Mouse (Mus musculus): ENCODE measurements around the gene Dcakd. TPM values are rescaled to one million over a fixed set of nuclear protein-coding genes. Genes with fewer than 3 reads are reported as not detected.

The Dcakd gene
- polyA plus RNA-seq, 1 experiment from 2014 or later: 95.9 TPM

- no peak for ATAC-seq (ENCODE audit: extremely low read depth, insufficient number of reproducible peaks, low FRiP score, low TSS enrichment)
- Histone ChIP-seq H3K9me3 (no peaks in the 10 kb centered on the region), H3K4me2 (no peak overlapping the region), H3K36me3 (peaks cover 97% of the 10 kb centered on the region), H3K27ac (replicated peaks) (peak overlapping the region; percentile 70), H3K4me1 (peaks cover 16% of the 10 kb centered on the region), H3K27me3 (replicated peaks) (no peaks in the 10 kb centered on the region), H3K4me3 (no peak overlapping the region), H3K9ac (no peak overlapping the region)
- WGBS: 86% methylated on average over 6 of the region's 6 CpGs
These were observed 38.9 kb upstream of the Dcakd start for GRCm38 (mm10) chr11:103067051-103067361.

- WGBS: 90% methylated on average over 14 of the region's 14 CpGs
- no peak for ATAC-seq (ENCODE audit: extremely low read depth, insufficient number of reproducible peaks, low FRiP score, low TSS enrichment)
- peaks cover 20% of the 10 kb centered on the region for H3K4me1 ChIP-seq
- no peaks in the 10 kb centered on the region for H3K27me3 ChIP-seq (replicated peaks)
- no peak overlapping the region for H3K4me3 ChIP-seq
- no peak overlapping the region for H3K9ac ChIP-seq
- H3K27ac ChIP-seq (replicated peaks): no peak overlapping the region
- peaks cover 97% of the 10 kb centered on the region for H3K36me3 ChIP-seq
- no peaks in the 10 kb centered on the region for H3K9me3 ChIP-seq
- no peak overlapping the region for H3K4me2 ChIP-seq
These were observed 38.3 kb upstream of the Dcakd start for GRCm38 (mm10) chr11:103066191-103067050.

GRCm38 (mm10) chr11:103058499-103059085 is 30.5 kb upstream of the Dcakd start:
- WGBS: 60% methylated on average over 3 of the region's 3 CpGs
- ATAC-seq (ENCODE audit: extremely low read depth, insufficient number of reproducible peaks, low FRiP score, low TSS enrichment): no peak
- no peak overlapping the region for H3K4me2 ChIP-seq
- H3K27me3 ChIP-seq (replicated peaks): no peaks in the 10 kb centered on the region
- H3K4me3 ChIP-seq: no peak overlapping the region
- H3K27ac ChIP-seq (replicated peaks): peak overlapping the region; percentile 65
- peaks cover 90% of the 10 kb centered on the region for H3K36me3 ChIP-seq
- no peaks in the 10 kb centered on the region for H3K9me3 ChIP-seq
- peaks cover 12% of the 10 kb centered on the region for H3K4me1 ChIP-seq
- H3K9ac ChIP-seq: peak overlapping the region; percentile 3; the same call in 1 of the 2 replicates

- Histone ChIP-seq H3K9me3 (no peaks in the 10 kb centered on the region), H3K9ac (no peak overlapping the region), H3K4me3 (no peak overlapping the region), H3K36me3 (peaks cover 92% of the 10 kb centered on the region), H3K4me1 (peaks cover 28% of the 10 kb centered on the region), H3K4me2 (no peak overlapping the region), H3K27me3 (replicated peaks) (no peaks in the 10 kb centered on the region), H3K27ac (replicated peaks) (no peak overlapping the region)
- WGBS: 89% methylated on average over 7 of the region's 7 CpGs
- no peak for ATAC-seq (ENCODE audit: extremely low read depth, insufficient number of reproducible peaks, low FRiP score, low TSS enrichment)
These were observed 28.5 kb upstream of the Dcakd start for GRCm38 (mm10) chr11:103056636-103057035.

GRCm38 (mm10) chr11:103054798-103055197 is 26.7 kb upstream of the Dcakd start:
- H3K4me2 ChIP-seq: no peak overlapping the region
- peaks cover 42% of the 10 kb centered on the region for H3K4me1 ChIP-seq
- no peak overlapping the region for H3K27ac ChIP-seq (replicated peaks)
- WGBS: 38% methylated on average over 6 of the region's 6 CpGs
- no peak overlapping the region for H3K9ac ChIP-seq
- no peak overlapping the region for H3K4me3 ChIP-seq
- ATAC-seq (ENCODE audit: extremely low read depth, insufficient number of reproducible peaks, low FRiP score, low TSS enrichment): no peak
- no peaks in the 10 kb centered on the region for H3K27me3 ChIP-seq (replicated peaks)
- no peaks in the 10 kb centered on the region for H3K9me3 ChIP-seq
- peaks cover 85% of the 10 kb centered on the region for H3K36me3 ChIP-seq

- WGBS: 76% methylated on average over 18 of the region's 18 CpGs
- no peak overlapping the region for H3K9ac ChIP-seq
These were observed 25.3 kb upstream of the Dcakd start for GRCm38 (mm10) chr11:103053191-103054076.

GRCm38 (mm10) chr11:103052078-103052477 is 23.9 kb upstream of the Dcakd start:
- no peak for ATAC-seq (ENCODE audit: extremely low read depth, insufficient number of reproducible peaks, low FRiP score, low TSS enrichment)
- H3K36me3 ChIP-seq: peaks cover 69% of the 10 kb centered on the region
- no peak overlapping the region for H3K4me3 ChIP-seq
- H3K9ac ChIP-seq: peak overlapping the region; percentile 67
- no peaks in the 10 kb centered on the region for H3K9me3 ChIP-seq
- peak overlapping the region; percentile 91 for H3K27ac ChIP-seq (replicated peaks)
- H3K4me1 ChIP-seq: peaks cover 35% of the 10 kb centered on the region
- 84% methylated on average over 6 of the region's 6 CpGs for WGBS
- peak overlapping the region; percentile 0; the same call in 1 of the 2 replicates for H3K4me2 ChIP-seq
- no peaks in the 10 kb centered on the region for H3K27me3 ChIP-seq (replicated peaks)

More at GRCm38 (mm10) chr11:103053191-103054076, 25.3 kb upstream of the Dcakd start:
- H3K27me3 ChIP-seq (replicated peaks): no peaks in the 10 kb centered on the region
- ATAC-seq (ENCODE audit: extremely low read depth, insufficient number of reproducible peaks, low FRiP score, low TSS enrichment): no peak
- H3K4me3 ChIP-seq: no peak overlapping the region
- H3K36me3 ChIP-seq: peaks cover 76% of the 10 kb centered on the region
- 0 out of 2 replicates have a peak overlapping the region, but pooled peaks have one; percentile 2 for H3K4me2 ChIP-seq
- H3K4me1 ChIP-seq: peaks cover 42% of the 10 kb centered on the region
- no peaks in the 10 kb centered on the region for H3K9me3 ChIP-seq
- peak overlapping the region; percentile 91 for H3K27ac ChIP-seq (replicated peaks)

- H3K9me3 ChIP-seq: no peaks in the 10 kb centered on the region
- no peaks in the 10 kb centered on the region for H3K27me3 ChIP-seq (replicated peaks)
- peak overlapping the region; percentile 0 for H3K4me2 ChIP-seq
- peaks cover 35% of the 10 kb centered on the region for H3K4me1 ChIP-seq
- H3K27ac ChIP-seq (replicated peaks): peak overlapping the region; percentile 91
- peak; percentile 62; the same call in 1 of the 2 replicates for ATAC-seq (ENCODE audit: extremely low read depth, insufficient number of reproducible peaks, low FRiP score, low TSS enrichment)
- H3K9ac ChIP-seq: peak overlapping the region; percentile 1; the same call in 1 of the 2 replicates
- 17% methylated on average over 8 of the region's 8 CpGs for whole genome bisulfite sequencing
- H3K36me3 ChIP-seq: peaks cover 69% of the 10 kb centered on the region
- H3K4me3 ChIP-seq: no peak overlapping the region
These were observed 23.1 kb upstream of the Dcakd start for GRCm38 (mm10) chr11:103051249-103051691.

GRCm38 (mm10) chr11:103050153-103050552 is 22.0 kb upstream of the Dcakd start:
- peak overlapping the region; percentile 91; the same call in 1 of the 2 replicates for H3K27ac ChIP-seq (replicated peaks)
- no peak overlapping the region for H3K4me3 ChIP-seq
- H3K36me3 ChIP-seq: peaks cover 69% of the 10 kb centered on the region
- H3K9me3 ChIP-seq: no peaks in the 10 kb centered on the region
- 93% methylated on average over 9 of the region's 9 CpGs for WGBS
- peaks cover 35% of the 10 kb centered on the region for H3K4me1 ChIP-seq
- no peak overlapping the region for H3K9ac ChIP-seq
- no peak for ATAC-seq (ENCODE audit: extremely low read depth, insufficient number of reproducible peaks, low FRiP score, low TSS enrichment)
- H3K27me3 ChIP-seq (replicated peaks): no peaks in the 10 kb centered on the region
- no peak overlapping the region for H3K4me2 ChIP-seq

GRCm38 (mm10) chr11:103049611-103050010 is 21.5 kb upstream of the Dcakd start:
- H3K36me3 ChIP-seq: peaks cover 73% of the 10 kb centered on the region

GRCm38 (mm10) chr11:103046286-103046685 is 18.2 kb upstream of the Dcakd start:
- Histone ChIP-seq H3K27ac (replicated peaks) (no peak overlapping the region), H3K4me1 (peaks cover 11% of the 10 kb centered on the region), H3K27me3 (replicated peaks) (no peaks in the 10 kb centered on the region), H3K4me2 (no peak overlapping the region), H3K9me3 (no peaks in the 10 kb centered on the region), H3K9ac (no peak overlapping the region), H3K36me3 (peaks cover 65% of the 10 kb centered on the region), H3K4me3 (no peak overlapping the region)
- WGBS: 67% methylated on average over 8 of the region's 8 CpGs
- no peak for ATAC-seq (ENCODE audit: extremely low read depth, insufficient number of reproducible peaks, low FRiP score, low TSS enrichment)

More at GRCm38 (mm10) chr11:103049611-103050010, 21.5 kb upstream of the Dcakd start:
- ATAC-seq (ENCODE audit: extremely low read depth, insufficient number of reproducible peaks, low FRiP score, low TSS enrichment): no peak
- no peaks in the 10 kb centered on the region for H3K9me3 ChIP-seq
- peaks cover 35% of the 10 kb centered on the region for H3K4me1 ChIP-seq
- no peak overlapping the region for H3K4me2 ChIP-seq
- no peaks in the 10 kb centered on the region for H3K27me3 ChIP-seq (replicated peaks)
- H3K4me3 ChIP-seq: no peak overlapping the region
- WGBS: 84% methylated on average over 5 of the region's 5 CpGs
- no peak overlapping the region for H3K9ac ChIP-seq
- no peak overlapping the region for H3K27ac ChIP-seq (replicated peaks)

Data from heart, embryonic 13.5 days (tissue).